ENCODE assay signal across 23 mouse cellular contexts in genomic region chr4:120167778-120168177, GRCm38 (mm10). TPM values are rescaled to one million over a fixed set of nuclear protein-coding genes. Genes with fewer than 3 reads are reported as not detected.
DNase-seq lines count a peak whose midpoint lies in the region; ATAC-seq and TF ChIP-seq lines count a peak whose summit lies in the region.
"Had no signal": no experiment of that assay in that cellular context is flagged by ENCODE, and none has a peak within 500 bp of the region (broad histone marks: within the 10 kb centered on the region; RNA-seq: fewer than 3 reads in every experiment).

No protein-coding gene starts in this region.

- DNase-seq in intestine, embryonic 14.5 days (ENCODE audit: low spot score), result no peak
- no peak for DNase-seq in thymus, postnatal 25 days
- no peak for DNase-seq in ovary, postnatal 36 days (ENCODE audit: low spot score)
- no peak for DNase-seq in frontal cortex, postnatal 14 days (ENCODE audit: low spot score in 2 of 2)
- DNase-seq: adrenal gland, adult 2 months; adrenal gland, postnatal 10 days; adrenal gland, postnatal 25 days; cerebellum, adult 11 months; cerebellum, adult 18-20 months; cerebellum, adult 8-10 months; cerebellum, adult 9-11 months; cerebellum, postnatal 36 days; embryo, embryonic 11 days had no signal

- no peaks in the 10 kb centered on the region for H3K9me3 ChIP-seq in intestine, embryonic 14.5 days (ENCODE audit: control insufficient read depth, low read length)
- H3K9me3 ChIP-seq in intestine, embryonic 15.5 days, result no peaks in the 10 kb centered on the region
- no peaks in the 10 kb centered on the region for H3K9me3 ChIP-seq in intestine, postnatal 0 days (ENCODE audit: control insufficient read depth)
- H3K9me3 ChIP-seq: embryonic facial prominence, embryonic 13.5 days; embryonic facial prominence, embryonic 15.5 days; forebrain, embryonic 10.5 days; forebrain, embryonic 12.5 days had no signal

- no peak; the same call in 1 of the 2 replicates for TF ChIP-seq CTCF in intestine, postnatal 0 days (IDR thresholded peaks at IDR 0.05; ENCODE audit: low read depth)

- H3K27ac ChIP-seq in intestine, embryonic 14.5 days (ENCODE audit: low read depth), result no peak overlapping the region
- H3K27ac ChIP-seq in intestine, embryonic 15.5 days, result no peak overlapping the region
- peak overlapping the region; percentile 11; the same call in 1 of the 2 replicates for H3K27ac ChIP-seq in intestine, postnatal 0 days (ENCODE audit: low read depth, low read length)
- H3K27ac ChIP-seq: embryonic facial prominence, embryonic 13.5 days; embryonic facial prominence, embryonic 15.5 days; forebrain, embryonic 10.5 days; forebrain, embryonic 12.5 days had no signal

- H3K4me2 ChIP-seq in intestine, embryonic 14.5 days (ENCODE audit: low read length), result no peak overlapping the region
- H3K4me2 ChIP-seq in intestine, embryonic 15.5 days (replicated peaks), result no peak overlapping the region
- no peak overlapping the region for H3K4me2 ChIP-seq in intestine, postnatal 0 days (replicated peaks; ENCODE audit: low read depth)
- H3K4me2 ChIP-seq: embryonic facial prominence, embryonic 13.5 days; embryonic facial prominence, embryonic 15.5 days; forebrain, embryonic 12.5 days had no signal

- H3K36me3 ChIP-seq in intestine, embryonic 14.5 days (ENCODE audit: control insufficient read depth, insufficient read depth, low read length), result no peaks in the 10 kb centered on the region
- H3K36me3 ChIP-seq in intestine, embryonic 15.5 days, result no peaks in the 10 kb centered on the region
- peaks cover 6% of the 10 kb centered on the region for H3K36me3 ChIP-seq in intestine, postnatal 0 days (ENCODE audit: control insufficient read depth, insufficient read depth)
- H3K36me3 ChIP-seq: embryonic facial prominence, embryonic 13.5 days; embryonic facial prominence, embryonic 15.5 days; forebrain, embryonic 10.5 days; forebrain, embryonic 12.5 days had no signal

- no peaks in the 10 kb centered on the region for H3K27me3 ChIP-seq in intestine, embryonic 14.5 days (replicated peaks; ENCODE audit: control insufficient read depth, insufficient read depth, low read length)
- no peaks in the 10 kb centered on the region for H3K27me3 ChIP-seq in intestine, embryonic 15.5 days (replicated peaks)
- no peaks in the 10 kb centered on the region for H3K27me3 ChIP-seq in intestine, postnatal 0 days (replicated peaks; ENCODE audit: control insufficient read depth, insufficient read depth, low read length)
- H3K27me3 ChIP-seq: embryonic facial prominence, embryonic 13.5 days; embryonic facial prominence, embryonic 15.5 days; forebrain, embryonic 12.5 days had no signal

- no peak overlapping the region for H3K4me3 ChIP-seq in intestine, embryonic 14.5 days (ENCODE audit: low read depth, low read length)
- no peak overlapping the region for H3K4me3 ChIP-seq in intestine, embryonic 15.5 days (replicated peaks)
- no peak overlapping the region for H3K4me3 ChIP-seq in intestine, postnatal 0 days (ENCODE audit: low read depth, low read length)
- H3K4me3 ChIP-seq: embryonic facial prominence, embryonic 13.5 days; embryonic facial prominence, embryonic 15.5 days; erythroblast, embryonic 14.5 days; forebrain, embryonic 10.5 days; forebrain, embryonic 12.5 days had no signal

- no peak overlapping the region for H3K9ac ChIP-seq in intestine, embryonic 14.5 days (ENCODE audit: low read length)
- no peak overlapping the region for H3K9ac ChIP-seq in intestine, embryonic 15.5 days
- H3K9ac ChIP-seq in intestine, postnatal 0 days (ENCODE audit: low read depth, low read length), result no peak overlapping the region; the same call in 1 of the 2 replicates
- H3K9ac ChIP-seq: embryonic facial prominence, embryonic 13.5 days; embryonic facial prominence, embryonic 15.5 days; forebrain, embryonic 12.5 days had no signal

- 62% methylated on average over 6 of the region's 6 CpGs for WGBS in intestine, embryonic 14.5 days
- 47% methylated on average over 6 of the region's 6 CpGs for WGBS in intestine, embryonic 15.5 days
- WGBS in intestine, postnatal 0 days, result 50% methylated on average over 6 of the region's 6 CpGs

- peaks cover 15% of the 10 kb centered on the region for H3K4me1 ChIP-seq in intestine, embryonic 14.5 days (replicated peaks; ENCODE audit: control insufficient read depth, insufficient read depth, low read length)
- H3K4me1 ChIP-seq in intestine, embryonic 15.5 days (replicated peaks), result peaks cover 41% of the 10 kb centered on the region
- H3K4me1 ChIP-seq in intestine, postnatal 0 days (replicated peaks; ENCODE audit: control insufficient read depth, insufficient read depth, low read length), result peaks cover 23% of the 10 kb centered on the region

- ATAC-seq in intestine, embryonic 14.5 days (replicated peaks; ENCODE audit: low FRiP score, low TSS enrichment, low read depth), result 0 out of 2 replicates have a peak, but pooled peaks have one; percentile 17
- ATAC-seq in intestine, embryonic 15.5 days, result peak; percentile 58
- peak; percentile 54 for ATAC-seq in intestine, postnatal 0 days
- ATAC-seq: forebrain, embryonic 14.5 days had no signal

RNA-seq across cellular contexts. Expression of gene Edn2, which starts 6.8 kb away (rescaled TPM):
- polyA plus RNA-seq in intestine, embryonic 14.5 days (2014; fragmentation: Nextera tagmentation; extraction: Ambion mirVana), result 4.4 and 4.7 TPM in 2 replicates
- 5.1 and 5.2 TPM in 2 replicates for polyA plus RNA-seq in intestine, embryonic 15.5 days (2015; fragmentation: Nextera tagmentation; extraction: Ambion mirVana)
- polyA plus RNA-seq in intestine, postnatal 0 days (2015; fragmentation: Nextera tagmentation; extraction: Ambion mirVana), result 4.7 and 5.6 TPM in 2 replicates
- polyA plus RNA-seq: adrenal gland, adult 2 months; brain, embryonic 14.5 days; C2C12; erythroblast, embryonic 14.5 days; forebrain, embryonic 10.5 days; forebrain, embryonic 12.5 days had no signal
